Mouse (Mus musculus): ENCODE measurements at regions not wholly inside any gene's neighbourhood (a gene's known extent, or its start where the extent isn't known, plus 50 kb on each side); places are given as distances from the start of the nearest gene placed in this dataset.

DNA sequence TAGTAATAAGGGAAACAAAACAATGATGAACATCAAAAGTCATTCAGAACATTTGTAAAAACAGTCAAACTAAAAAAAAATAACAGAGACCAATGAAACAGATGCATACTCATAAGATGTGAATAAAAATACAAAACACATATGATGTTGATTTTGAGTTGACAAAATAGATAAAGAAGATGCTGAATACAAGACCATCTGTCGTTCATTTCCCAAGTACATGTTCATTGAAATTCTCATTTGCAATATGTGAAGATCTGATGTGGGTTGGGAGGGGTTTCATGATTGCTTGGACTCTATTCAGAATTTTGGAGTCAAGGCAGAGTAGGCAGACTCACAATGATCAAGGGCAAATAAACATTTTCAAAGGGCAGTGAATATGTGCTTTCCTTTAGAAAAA lies 536.5 kb downstream of the Slc22a22 start:
- no peaks in the 10 kb centered on the region for H3K9me3 ChIP-seq (replicated peaks; ENCODE audit: control insufficient read depth, insufficient read depth, low read length, poor library complexity, severe bottlenecking)
- H3K27me3 ChIP-seq (ENCODE audit: control insufficient read depth, insufficient read depth, low read length, poor library complexity, severe bottlenecking) = no peaks in the 10 kb centered on the region
- no peak overlapping the region for H3K27ac ChIP-seq (ENCODE audit: insufficient read depth, low read length)
- no peak overlapping the region for H3K4me3 ChIP-seq (ENCODE audit: low read depth, low read length)
- no peaks in the 10 kb centered on the region for H3K36me3 ChIP-seq (ENCODE audit: control insufficient read depth, insufficient read depth, low read length, poor library complexity, severe bottlenecking)
- no peaks in the 10 kb centered on the region for H3K4me1 ChIP-seq (ENCODE audit: control insufficient read depth, insufficient read depth, low read length)
- no peak overlapping the region for H3K9ac ChIP-seq (ENCODE audit: low read depth, poor library complexity, severe bottlenecking)
- no peak for TF ChIP-seq POLR2A (IDR thresholded peaks at IDR 0.05; ENCODE audit: insufficient read depth, low read length)
- no peak for TF ChIP-seq EP300 (IDR thresholded peaks at IDR 0.05; ENCODE audit: insufficient read depth, low read depth, low read length)
- no peak for TF ChIP-seq CTCF (IDR thresholded peaks at IDR 0.05; ENCODE audit: low read depth, low read length)

DNA sequence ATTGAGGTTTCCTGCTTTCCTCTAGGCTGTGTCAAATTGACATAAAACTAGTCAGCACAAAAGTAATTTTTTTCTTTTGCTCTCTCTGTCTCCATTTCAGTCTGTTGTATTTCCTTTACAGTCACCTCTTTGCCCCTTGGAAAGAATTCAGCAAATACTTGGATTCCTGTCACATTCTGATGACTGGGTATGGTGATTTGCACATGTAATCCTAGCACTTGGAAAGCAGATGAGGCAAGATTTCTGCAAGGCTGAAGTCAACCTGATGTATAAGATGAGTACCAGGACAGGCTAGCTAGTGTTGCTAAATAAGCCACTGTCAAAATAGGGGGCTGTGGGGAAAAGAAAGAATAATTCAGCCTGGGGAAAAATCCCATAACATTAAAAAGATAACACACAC lies 580.9 kb downstream of the Slc22a22 start:
- H3K4me1 ChIP-seq (ENCODE audit: control insufficient read depth, insufficient read depth, low read length) = no peaks in the 10 kb centered on the region
- H3K9ac ChIP-seq (ENCODE audit: low read depth, poor library complexity, severe bottlenecking) = no peak overlapping the region
- H3K27me3 ChIP-seq (ENCODE audit: control insufficient read depth, insufficient read depth, low read length, poor library complexity, severe bottlenecking) = no peaks in the 10 kb centered on the region
- no peaks in the 10 kb centered on the region for H3K36me3 ChIP-seq (ENCODE audit: control insufficient read depth, insufficient read depth, low read length, poor library complexity, severe bottlenecking)
- no peak overlapping the region for H3K27ac ChIP-seq (ENCODE audit: insufficient read depth, low read length)
- TF ChIP-seq CTCF (IDR thresholded peaks at IDR 0.05; ENCODE audit: low read depth, low read length) (no peak), EP300 (IDR thresholded peaks at IDR 0.05; ENCODE audit: insufficient read depth, low read depth, low read length) (no peak), POLR2A (IDR thresholded peaks at IDR 0.05; ENCODE audit: insufficient read depth, low read length) (no peak)
- H3K4me3 ChIP-seq (ENCODE audit: low read depth, low read length) = no peak overlapping the region
- H3K9me3 ChIP-seq (replicated peaks; ENCODE audit: control insufficient read depth, insufficient read depth, low read length, poor library complexity, severe bottlenecking) = 0 out of 2 replicates have a peak, but pooled peaks cover 3% of the 10 kb centered on the region

DNA sequence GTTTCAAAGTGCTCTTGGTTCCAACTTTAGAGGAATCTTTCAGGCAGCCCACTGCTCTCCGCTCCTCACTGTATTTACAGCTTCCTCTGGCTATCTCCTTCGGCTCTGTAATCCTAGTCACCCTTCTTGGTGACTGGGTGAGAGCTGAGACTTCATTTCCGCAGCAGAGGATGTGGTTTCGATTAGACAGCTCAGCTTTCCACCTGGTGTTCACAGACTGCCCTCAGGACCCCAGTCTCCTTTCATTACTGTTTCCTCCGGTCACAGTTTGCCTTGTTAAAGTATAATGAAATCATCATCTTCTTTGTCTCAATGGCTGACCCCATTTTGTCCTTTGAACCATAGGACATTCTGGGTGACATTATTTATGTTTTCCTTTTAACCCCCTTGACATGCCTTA lies 595.9 kb downstream of the Slc22a22 start:
- Histone ChIP-seq H3K9ac (ENCODE audit: low read depth, poor library complexity, severe bottlenecking) (no peak overlapping the region), H3K36me3 (ENCODE audit: control insufficient read depth, insufficient read depth, low read length, poor library complexity, severe bottlenecking) (no peaks in the 10 kb centered on the region), H3K27me3 (ENCODE audit: control insufficient read depth, insufficient read depth, low read length, poor library complexity, severe bottlenecking) (no peaks in the 10 kb centered on the region), H3K27ac (ENCODE audit: insufficient read depth, low read length) (no peak overlapping the region), H3K9me3 (replicated peaks; ENCODE audit: control insufficient read depth, insufficient read depth, low read length, poor library complexity, severe bottlenecking) (no peaks in the 10 kb centered on the region), H3K4me1 (ENCODE audit: control insufficient read depth, insufficient read depth, low read length) (no peaks in the 10 kb centered on the region), H3K4me3 (ENCODE audit: low read depth, low read length) (no peak overlapping the region)
- TF ChIP-seq POLR2A (IDR thresholded peaks at IDR 0.05; ENCODE audit: insufficient read depth, low read length) = no peak

DNA sequence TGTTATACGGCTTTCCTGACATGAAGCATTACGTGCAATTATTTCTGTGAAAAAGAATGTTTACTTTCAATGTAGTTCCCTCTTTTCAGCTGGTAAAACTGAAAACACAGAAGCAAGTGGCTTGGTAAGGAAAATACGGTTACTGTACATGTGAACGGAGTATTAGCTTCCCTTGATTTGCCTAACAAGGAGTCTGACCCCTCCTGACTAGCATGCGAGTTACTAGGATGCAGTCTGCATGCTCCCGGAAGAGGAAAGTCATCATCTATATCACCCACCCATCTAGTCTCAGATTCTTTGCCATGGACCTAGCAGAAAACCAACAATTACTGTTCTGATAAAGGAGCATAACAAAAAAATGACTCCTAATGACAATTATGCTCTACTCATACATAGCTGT lies 611.5 kb downstream of the Slc22a22 start:
- no peaks in the 10 kb centered on the region for H3K4me1 ChIP-seq (ENCODE audit: control insufficient read depth, insufficient read depth, low read length)
- H3K36me3 ChIP-seq (ENCODE audit: control insufficient read depth, insufficient read depth, low read length, poor library complexity, severe bottlenecking) = no peaks in the 10 kb centered on the region
- TF ChIP-seq CTCF (IDR thresholded peaks at IDR 0.05; ENCODE audit: low read depth, low read length) (no peak), POLR2A (IDR thresholded peaks at IDR 0.05; ENCODE audit: insufficient read depth, low read length) (no peak), EP300 (IDR thresholded peaks at IDR 0.05; ENCODE audit: insufficient read depth, low read depth, low read length) (no peak)
- no peak overlapping the region for H3K27ac ChIP-seq (ENCODE audit: insufficient read depth, low read length)
- no peak overlapping the region for H3K9ac ChIP-seq (ENCODE audit: low read depth, poor library complexity, severe bottlenecking)
- no peaks in the 10 kb centered on the region for H3K27me3 ChIP-seq (ENCODE audit: control insufficient read depth, insufficient read depth, low read length, poor library complexity, severe bottlenecking)
- H3K9me3 ChIP-seq (replicated peaks; ENCODE audit: control insufficient read depth, insufficient read depth, low read length, poor library complexity, severe bottlenecking) = no peaks in the 10 kb centered on the region
- H3K4me3 ChIP-seq (ENCODE audit: low read depth, low read length) = no peak overlapping the region

DNA sequence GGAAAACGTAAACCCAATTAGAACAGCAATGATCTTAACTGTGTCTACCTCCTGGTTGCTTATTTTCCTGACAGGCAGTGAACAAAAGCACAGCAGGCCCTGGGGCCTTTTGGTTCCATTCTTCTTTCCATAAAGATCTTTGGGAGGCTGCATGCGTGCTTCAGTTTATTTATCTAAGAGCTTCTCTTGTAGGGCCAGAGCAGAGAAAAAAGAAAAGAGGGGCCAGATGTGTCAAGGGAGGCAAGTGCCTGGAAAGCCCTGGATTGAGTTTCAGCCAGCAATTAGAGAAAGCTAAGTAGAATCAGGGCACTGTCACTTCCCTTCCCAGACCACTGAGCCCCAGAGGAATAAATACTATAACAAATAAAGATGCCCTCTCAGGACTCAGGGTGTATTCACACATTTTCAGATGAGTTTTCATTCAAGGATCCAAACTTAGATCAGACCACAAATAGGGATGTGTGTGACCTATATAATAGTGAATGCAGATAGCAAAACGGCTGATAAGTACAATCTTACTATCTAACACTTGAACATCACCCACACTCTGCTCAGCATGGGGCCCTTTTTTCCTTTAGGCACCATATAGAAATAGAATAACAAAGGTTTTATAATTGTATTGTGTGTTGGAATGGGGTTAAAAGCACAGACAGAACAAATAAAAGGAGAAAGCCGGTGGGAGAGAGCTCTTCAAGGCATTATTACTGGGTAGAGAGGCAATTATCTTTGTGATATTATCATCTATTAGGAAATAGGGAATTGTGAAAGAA lies 612.2 kb downstream of the Slc22a22 start:
- Histone ChIP-seq H3K9me3 (replicated peaks; ENCODE audit: control insufficient read depth, insufficient read depth, low read length, poor library complexity, severe bottlenecking) (no peaks in the 10 kb centered on the region), H3K9ac (ENCODE audit: low read depth, poor library complexity, severe bottlenecking) (no peak overlapping the region)

DNA sequence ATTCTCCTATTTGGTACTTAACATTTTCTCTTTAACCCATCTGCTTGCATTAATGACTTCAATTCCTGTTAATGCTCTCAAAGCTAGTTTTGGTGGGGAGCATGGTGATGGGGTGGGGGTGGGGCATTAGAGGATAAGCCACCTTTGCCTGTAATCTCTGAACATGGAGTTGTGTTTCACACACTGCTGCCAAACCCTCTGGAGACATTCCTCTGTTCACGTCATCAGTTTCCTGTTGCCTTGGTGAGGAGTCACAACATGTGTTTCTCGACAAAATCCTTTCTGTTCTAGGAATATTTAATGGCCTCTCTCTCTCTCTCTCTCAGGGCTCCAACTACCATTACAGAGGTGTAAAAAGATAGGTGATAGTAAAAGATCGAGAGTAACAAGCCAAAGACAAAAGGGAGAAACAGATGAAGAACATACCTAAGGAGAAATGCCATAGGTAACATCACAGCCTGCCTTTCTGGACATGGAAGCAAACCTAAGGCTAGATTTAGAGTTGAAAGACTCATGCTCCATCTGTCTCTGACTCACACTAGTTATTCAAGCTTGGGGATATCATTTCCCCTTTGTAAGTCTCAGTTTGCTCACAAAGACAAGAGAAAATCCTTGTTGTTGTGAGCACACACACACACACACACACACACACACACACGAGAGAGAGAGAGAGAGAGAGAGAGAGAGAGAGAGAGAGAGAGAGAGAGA lies 618.6 kb downstream of the Slc22a22 start:
- Histone ChIP-seq H3K4me3 (ENCODE audit: low read depth, low read length) (no peak overlapping the region), H3K36me3 (ENCODE audit: control insufficient read depth, insufficient read depth, low read length, poor library complexity, severe bottlenecking) (no peaks in the 10 kb centered on the region), H3K9ac (ENCODE audit: low read depth, poor library complexity, severe bottlenecking) (no peak overlapping the region), H3K9me3 (replicated peaks; ENCODE audit: control insufficient read depth, insufficient read depth, low read length, poor library complexity, severe bottlenecking) (no peaks in the 10 kb centered on the region), H3K4me1 (ENCODE audit: control insufficient read depth, insufficient read depth, low read length) (no peaks in the 10 kb centered on the region), H3K27me3 (ENCODE audit: control insufficient read depth, insufficient read depth, low read length, poor library complexity, severe bottlenecking) (no peaks in the 10 kb centered on the region), H3K27ac (ENCODE audit: insufficient read depth, low read length) (no peak overlapping the region)
- no peak for TF ChIP-seq EP300 (IDR thresholded peaks at IDR 0.05; ENCODE audit: insufficient read depth, low read depth, low read length)
- no peak for TF ChIP-seq POLR2A (IDR thresholded peaks at IDR 0.05; ENCODE audit: insufficient read depth, low read length)
- no peak for TF ChIP-seq CTCF (IDR thresholded peaks at IDR 0.05; ENCODE audit: low read depth, low read length)

More for the DNA sequence above, 612.2 kb downstream of the Slc22a22 start:
- Histone ChIP-seq H3K4me1 (ENCODE audit: control insufficient read depth, insufficient read depth, low read length) (no peaks in the 10 kb centered on the region), H3K36me3 (ENCODE audit: control insufficient read depth, insufficient read depth, low read length, poor library complexity, severe bottlenecking) (no peaks in the 10 kb centered on the region), H3K4me3 (ENCODE audit: low read depth, low read length) (no peak overlapping the region), H3K27me3 (ENCODE audit: control insufficient read depth, insufficient read depth, low read length, poor library complexity, severe bottlenecking) (no peaks in the 10 kb centered on the region), H3K27ac (ENCODE audit: insufficient read depth, low read length) (no peak overlapping the region)
- TF ChIP-seq EP300 (IDR thresholded peaks at IDR 0.05; ENCODE audit: insufficient read depth, low read depth, low read length) = no peak
- no peak for TF ChIP-seq POLR2A (IDR thresholded peaks at IDR 0.05; ENCODE audit: insufficient read depth, low read length)
- TF ChIP-seq CTCF (IDR thresholded peaks at IDR 0.05; ENCODE audit: low read depth, low read length) = no peak
